Mouse (Mus musculus): ENCODE measurements around the gene Aig1.

GRCm38 (mm10) chr10:13913689-13914088 is 44.9 kb upstream of the Aig1 start:
- no peak for TF ChIP-seq POLR2A (IDR thresholded peaks at IDR 0.05; ENCODE audit: low read depth, low read length)
- TF ChIP-seq CTCF (IDR thresholded peaks at IDR 0.05; ENCODE audit: extremely low read depth, insufficient read depth, insufficient read length, insufficient replicate concordance), result no peak
